Mouse (Mus musculus): ENCODE measurements around the gene Myom1. TPM values are rescaled to one million over a fixed set of nuclear protein-coding genes. Genes with fewer than 3 reads are reported as not detected.

Gene Myom1
- polyA plus RNA-seq, 1 experiment from 2014 or later: 5.9 TPM

DNA sequence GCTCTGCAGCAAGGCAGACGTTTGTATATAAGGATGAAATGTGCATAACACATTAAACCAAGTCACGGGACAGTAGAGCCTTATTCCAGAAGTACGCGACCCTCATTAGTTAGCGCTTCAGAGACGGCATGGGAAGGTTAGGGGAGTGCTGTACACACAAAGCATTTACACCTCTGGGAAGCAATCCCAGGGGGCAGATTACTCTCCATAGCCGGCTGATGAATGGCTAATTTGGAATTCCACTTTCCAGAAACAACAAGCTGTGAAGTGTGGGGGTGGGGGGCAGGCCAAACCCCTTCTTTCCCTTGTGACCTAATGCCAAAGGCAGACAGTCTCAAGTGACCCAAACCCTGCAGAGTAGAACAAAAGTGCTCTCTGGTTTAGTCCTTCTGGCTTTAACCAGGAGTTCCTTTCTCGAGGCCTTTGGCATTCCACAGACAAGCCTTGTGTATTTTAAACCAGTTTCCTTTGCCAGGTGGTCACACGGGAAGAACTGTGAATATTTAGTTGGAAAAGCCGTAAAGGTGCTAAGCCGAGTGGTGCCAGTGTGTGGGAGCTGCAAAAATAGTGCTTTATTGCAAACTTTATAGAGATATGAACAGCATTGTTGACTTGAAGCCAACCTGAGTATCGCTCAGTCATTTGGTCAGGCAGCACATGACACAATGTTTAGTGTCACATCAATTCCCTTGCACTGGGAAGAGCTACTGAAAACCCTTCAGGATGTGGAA lies 37.6 kb downstream of the Myom1 start:
- no peak; the same call in 1 of the 2 replicates for ATAC-seq (replicated peaks; ENCODE audit: insufficient number of reproducible peaks, low FRiP score, low TSS enrichment, low read depth)
- no peak overlapping the region for H3K27ac ChIP-seq (replicated peaks; ENCODE audit: low read depth, low read length)
- H3K36me3 ChIP-seq (replicated peaks; ENCODE audit: control insufficient read depth, insufficient read depth, low read depth, low read length): no peaks in the 10 kb centered on the region

GRCm38 (mm10) chr17:71040582-71040880 lies 38.1 kb downstream of the Myom1 start:
- WGBS: 75% methylated on average over 5 of the region's 5 CpGs
- Histone ChIP-seq H3K36me3 (replicated peaks; ENCODE audit: control insufficient read depth, insufficient read depth, low read depth, low read length) (no peaks in the 10 kb centered on the region), H3K9me3 (replicated peaks; ENCODE audit: control insufficient read depth, low read length) (no peaks in the 10 kb centered on the region), H3K27me3 (ENCODE audit: control insufficient read depth, insufficient read depth, low read length) (no peaks in the 10 kb centered on the region), H3K4me1 (ENCODE audit: control insufficient read depth, insufficient read depth, low read length) (no peaks in the 10 kb centered on the region), H3K4me3 (ENCODE audit: low read depth, low read length) (no peak overlapping the region), H3K4me2 (ENCODE audit: low read depth, low read length) (no peak overlapping the region), H3K9ac (replicated peaks; ENCODE audit: low read length) (no peak overlapping the region), H3K27ac (replicated peaks; ENCODE audit: low read depth, low read length) (no peak overlapping the region)
- no peak for ATAC-seq (replicated peaks; ENCODE audit: insufficient number of reproducible peaks, low FRiP score, low TSS enrichment, low read depth)
- DNase-seq (ENCODE audit: low spot score): no peak

More for the DNA sequence above, 37.6 kb downstream of the Myom1 start:
- Histone ChIP-seq H3K9me3 (replicated peaks; ENCODE audit: control insufficient read depth, low read length) (no peaks in the 10 kb centered on the region), H3K4me2 (ENCODE audit: low read depth, low read length) (no peak overlapping the region), H3K9ac (replicated peaks; ENCODE audit: low read length) (no peak overlapping the region), H3K4me3 (ENCODE audit: low read depth, low read length) (no peak overlapping the region), H3K4me1 (ENCODE audit: control insufficient read depth, insufficient read depth, low read length) (no peaks in the 10 kb centered on the region), H3K27me3 (ENCODE audit: control insufficient read depth, insufficient read depth, low read length) (no peaks in the 10 kb centered on the region)
- 28% methylated on average over 12 of the region's 12 CpGs for WGBS
- DNase-seq (ENCODE audit: low spot score): peak; percentile 43

DNA sequence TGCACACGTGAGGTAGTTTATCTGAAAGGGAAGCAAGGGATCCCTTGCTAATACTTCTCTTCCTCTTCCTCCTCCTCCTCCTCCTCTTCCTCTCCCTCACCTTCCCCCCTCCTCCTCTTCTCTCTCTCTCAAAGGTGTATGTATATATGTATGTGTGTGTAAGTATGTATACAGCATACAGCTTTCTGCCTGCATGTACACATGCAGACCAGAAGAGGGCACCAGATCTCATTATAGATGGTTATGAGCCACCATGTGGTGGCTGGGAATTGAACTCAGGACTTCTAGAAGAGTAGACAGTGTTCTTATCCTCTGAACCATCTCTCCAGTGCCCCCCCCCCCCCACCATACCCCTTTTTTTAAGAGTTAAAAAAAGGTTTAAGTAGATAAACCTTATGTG lies 40.2 kb downstream of the Myom1 start:
- Histone ChIP-seq H3K27ac (replicated peaks; ENCODE audit: low read depth, low read length) (no peak overlapping the region), H3K9me3 (replicated peaks; ENCODE audit: control insufficient read depth, low read length) (no peaks in the 10 kb centered on the region), H3K4me2 (ENCODE audit: low read depth, low read length) (no peak overlapping the region), H3K9ac (replicated peaks; ENCODE audit: low read length) (no peak overlapping the region), H3K27me3 (ENCODE audit: control insufficient read depth, insufficient read depth, low read length) (no peaks in the 10 kb centered on the region), H3K4me1 (ENCODE audit: control insufficient read depth, insufficient read depth, low read length) (no peaks in the 10 kb centered on the region), H3K4me3 (ENCODE audit: low read depth, low read length) (no peak overlapping the region), H3K36me3 (replicated peaks; ENCODE audit: control insufficient read depth, insufficient read depth, low read depth, low read length) (no peaks in the 10 kb centered on the region)
- ATAC-seq (replicated peaks; ENCODE audit: insufficient number of reproducible peaks, low FRiP score, low TSS enrichment, low read depth) (no peak), DNase-seq (ENCODE audit: low spot score) (no peak)
- 88% methylated on average over 1 of the region's 1 CpGs for WGBS

DNA sequence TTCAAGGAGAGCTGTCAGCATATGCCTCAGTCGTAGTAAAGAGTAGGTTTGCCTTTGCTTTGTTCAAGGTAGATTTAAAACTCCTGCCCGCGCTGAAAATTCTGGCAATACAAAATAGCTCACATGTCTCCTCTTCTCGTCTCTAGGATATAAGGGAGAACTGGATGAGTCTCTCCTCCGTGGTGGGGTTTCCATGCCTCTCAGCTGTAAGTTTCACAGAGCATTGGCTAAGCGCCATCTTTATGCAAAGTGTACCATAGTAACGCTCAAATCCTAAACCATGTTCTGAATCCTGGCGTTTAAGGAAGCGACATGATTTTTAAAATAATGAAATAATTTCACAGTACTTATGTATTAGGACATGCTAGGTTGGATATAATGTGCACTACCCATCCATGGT lies 43.2 kb downstream of the Myom1 start:
- Histone ChIP-seq H3K4me2 (ENCODE audit: low read depth, low read length) (no peak overlapping the region), H3K4me1 (ENCODE audit: control insufficient read depth, insufficient read depth, low read length) (no peaks in the 10 kb centered on the region), H3K4me3 (ENCODE audit: low read depth, low read length) (no peak overlapping the region), H3K27ac (replicated peaks; ENCODE audit: low read depth, low read length) (no peak overlapping the region), H3K9me3 (replicated peaks; ENCODE audit: control insufficient read depth, low read length) (no peaks in the 10 kb centered on the region), H3K36me3 (replicated peaks; ENCODE audit: control insufficient read depth, insufficient read depth, low read depth, low read length) (no peaks in the 10 kb centered on the region), H3K9ac (replicated peaks; ENCODE audit: low read length) (no peak overlapping the region), H3K27me3 (ENCODE audit: control insufficient read depth, insufficient read depth, low read length) (no peaks in the 10 kb centered on the region)
- ATAC-seq (replicated peaks; ENCODE audit: insufficient number of reproducible peaks, low FRiP score, low TSS enrichment, low read depth) (no peak), DNase-seq (ENCODE audit: low spot score) (no peak)
- WGBS: 86% methylated on average over 9 of the region's 9 CpGs

- no peaks in the 10 kb centered on the region for H3K9me3 ChIP-seq (replicated peaks; ENCODE audit: control insufficient read depth, low read length)
- DNase-seq (ENCODE audit: low spot score) (no peak), ATAC-seq (replicated peaks; ENCODE audit: insufficient number of reproducible peaks, low FRiP score, low TSS enrichment, low read depth) (no peak)
- H3K4me3 ChIP-seq (ENCODE audit: low read depth, low read length): no peak overlapping the region
- no peaks in the 10 kb centered on the region for H3K4me1 ChIP-seq (ENCODE audit: control insufficient read depth, insufficient read depth, low read length)
- no peaks in the 10 kb centered on the region for H3K36me3 ChIP-seq (replicated peaks; ENCODE audit: control insufficient read depth, insufficient read depth, low read depth, low read length)
- no peak overlapping the region for H3K27ac ChIP-seq (replicated peaks; ENCODE audit: low read depth, low read length)
- H3K4me2 ChIP-seq (ENCODE audit: low read depth, low read length): no peak overlapping the region
- 88% methylated on average over 4 of the region's 4 CpGs for WGBS
- no peaks in the 10 kb centered on the region for H3K27me3 ChIP-seq (ENCODE audit: control insufficient read depth, insufficient read depth, low read length)
- H3K9ac ChIP-seq (replicated peaks; ENCODE audit: low read length): no peak overlapping the region
Observed at GRCm38 (mm10) chr17:71046856-71047255, 44.4 kb downstream of the Myom1 start.

DNA sequence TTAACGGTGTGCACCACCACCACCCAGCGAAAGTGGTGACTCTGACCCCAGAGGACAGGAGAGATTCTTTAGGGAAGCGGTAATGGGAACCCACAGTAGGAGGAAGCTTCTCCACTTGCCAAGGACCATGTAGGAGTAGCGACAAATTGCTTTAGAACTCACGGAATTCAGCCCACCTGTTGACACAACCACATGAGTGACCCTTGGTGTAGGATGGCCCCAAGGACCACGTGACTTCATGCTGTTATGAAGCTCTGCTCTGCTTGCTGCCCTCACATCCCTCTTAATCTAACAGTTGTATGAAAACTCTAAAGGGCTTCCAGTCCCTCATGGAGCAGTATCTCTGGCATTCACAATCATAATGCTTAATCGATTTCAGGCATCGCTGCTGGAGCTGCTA lies 46.9 kb downstream of the Myom1 start:
- no peaks in the 10 kb centered on the region for H3K36me3 ChIP-seq (replicated peaks; ENCODE audit: control insufficient read depth, insufficient read depth, low read depth, low read length)
- no peaks in the 10 kb centered on the region for H3K9me3 ChIP-seq (replicated peaks; ENCODE audit: control insufficient read depth, low read length)
- H3K4me1 ChIP-seq (ENCODE audit: control insufficient read depth, insufficient read depth, low read length): no peaks in the 10 kb centered on the region
- no peak for DNase-seq (ENCODE audit: low spot score)
- H3K27me3 ChIP-seq (ENCODE audit: control insufficient read depth, insufficient read depth, low read length): no peaks in the 10 kb centered on the region
- H3K4me3 ChIP-seq (ENCODE audit: low read depth, low read length): no peak overlapping the region
- WGBS: 89% methylated on average over 8 of the region's 8 CpGs
- no peak for ATAC-seq (replicated peaks; ENCODE audit: insufficient number of reproducible peaks, low FRiP score, low TSS enrichment, low read depth)
- no peak overlapping the region for H3K27ac ChIP-seq (replicated peaks; ENCODE audit: low read depth, low read length)
- no peak overlapping the region for H3K4me2 ChIP-seq (ENCODE audit: low read depth, low read length)
- H3K9ac ChIP-seq (replicated peaks; ENCODE audit: low read length): no peak overlapping the region

DNA sequence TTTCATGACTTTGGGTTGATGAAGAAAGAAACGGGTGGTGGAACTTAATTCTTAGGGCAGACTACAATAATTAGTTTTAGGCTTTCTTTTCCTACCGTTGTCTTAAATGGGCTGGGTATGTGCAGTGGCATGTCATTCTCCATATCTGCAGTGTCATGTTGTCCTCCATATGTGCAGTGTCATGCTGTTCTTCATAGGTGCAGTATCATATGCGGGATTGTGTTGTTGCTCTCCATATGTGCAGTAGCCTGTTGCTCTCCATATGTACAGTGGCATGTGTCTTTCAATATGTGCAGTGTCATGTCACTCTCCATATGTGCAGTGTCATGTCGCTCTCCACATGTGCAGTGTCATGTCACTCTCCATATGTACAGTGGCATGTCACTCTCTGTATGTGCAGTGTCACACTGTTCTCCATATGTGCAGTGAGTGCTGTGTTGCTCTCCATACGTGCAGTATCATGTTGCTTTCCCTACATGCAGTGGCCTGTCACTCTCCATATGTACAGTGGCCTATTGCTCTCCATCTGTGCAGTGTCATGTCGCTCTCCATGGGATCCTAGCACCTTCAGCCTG lies 50.8 kb downstream of the Myom1 start:
- H3K27me3 ChIP-seq (ENCODE audit: control insufficient read depth, insufficient read depth, low read length): no peaks in the 10 kb centered on the region
- H3K9me3 ChIP-seq (replicated peaks; ENCODE audit: control insufficient read depth, low read length): no peaks in the 10 kb centered on the region
- H3K9ac ChIP-seq (replicated peaks; ENCODE audit: low read length): no peak overlapping the region
- DNase-seq (ENCODE audit: low spot score) (no peak), ATAC-seq (replicated peaks; ENCODE audit: insufficient number of reproducible peaks, low FRiP score, low TSS enrichment, low read depth) (no peak)
- no peaks in the 10 kb centered on the region for H3K36me3 ChIP-seq (replicated peaks; ENCODE audit: control insufficient read depth, insufficient read depth, low read depth, low read length)
- no peak overlapping the region for H3K4me2 ChIP-seq (ENCODE audit: low read depth, low read length)
- H3K4me1 ChIP-seq (ENCODE audit: control insufficient read depth, insufficient read depth, low read length): no peaks in the 10 kb centered on the region
- H3K4me3 ChIP-seq (ENCODE audit: low read depth, low read length): no peak overlapping the region
- no peak overlapping the region for H3K27ac ChIP-seq (replicated peaks; ENCODE audit: low read depth, low read length)
- 89% methylated on average over 6 of the region's 6 CpGs for WGBS

GRCm38 (mm10) chr17:71055203-71055894 lies 52.9 kb downstream of the Myom1 start:
- no peak for ATAC-seq (replicated peaks; ENCODE audit: insufficient number of reproducible peaks, low FRiP score, low TSS enrichment, low read depth)
- 82% methylated on average over 8 of the region's 8 CpGs for WGBS
- H3K4me2 ChIP-seq (ENCODE audit: low read depth, low read length): no peak overlapping the region
- DNase-seq (ENCODE audit: low spot score): no peak
- H3K9ac ChIP-seq (replicated peaks; ENCODE audit: low read length): no peak overlapping the region
- no peaks in the 10 kb centered on the region for H3K4me1 ChIP-seq (ENCODE audit: control insufficient read depth, insufficient read depth, low read length)
- H3K4me3 ChIP-seq (ENCODE audit: low read depth, low read length): no peak overlapping the region
- no peaks in the 10 kb centered on the region for H3K9me3 ChIP-seq (replicated peaks; ENCODE audit: control insufficient read depth, low read length)
- H3K36me3 ChIP-seq (replicated peaks; ENCODE audit: control insufficient read depth, insufficient read depth, low read depth, low read length): no peaks in the 10 kb centered on the region
- no peak overlapping the region for H3K27ac ChIP-seq (replicated peaks; ENCODE audit: low read depth, low read length)
- H3K27me3 ChIP-seq (ENCODE audit: control insufficient read depth, insufficient read depth, low read length): no peaks in the 10 kb centered on the region

All from embryonic facial prominence, embryonic 11.5 days (tissue).